Mouse (Mus musculus): ENCODE data around the gene Smim6.
A peak's percentile ranks its signal among the peaks of the same experiment; 100 is the strongest.

- TF ChIP-seq CTCF (IDR thresholded peaks at IDR 0.05; ENCODE audit: low read depth) (peak; percentile 76), EP300 (IDR thresholded peaks at IDR 0.05; ENCODE audit: low read depth) (no peak)
Measured at GRCm38 (mm10) chr11:115894755-115895520, 16.9 kb upstream of the Smim6 start.

All from liver, postnatal 0 days (tissue).